Mouse (Mus musculus) MEL (cell line): ENCODE results near the gene Gm7173. TPM values are rescaled to one million over a fixed set of nuclear protein-coding genes. Genes with fewer than 3 reads are reported as not detected.

ENCODE experiments used
- polyA plus RNA-seq, 2 experiments: library from polyadenylated mRNA; stranded (reverse) in 1 of 2; unstranded in 1 of 2; fragments of >175 nt in 1 of 2; fragments of >200 nt in 1 of 2; gene quantifications; 2 replicates each; pipeline versions ENCODE4 v1.2.1 to v1.2.4; 2012; ENCODE audit warnings: low replicate concordance in 2 of 2, low read depth in 1 of 2; ENCODE audit not compliant: insufficient read length in 2 of 2, insufficient read depth in 1 of 2, missing spikeins in 1 of 2
- total RNA-seq: library from RNA; depleted of rRNA; stranded (reverse); fragments of 300-350 nt; gene quantifications from 2 replicates; pipeline ENCODE4 v1.2.3, GENCODE M21; 2012; rRNA removed

Gm7173 gene
- total and polyA plus RNA-seq, 3 experiments, result not detected

Other genes with a start within 250 kb of the Gm7173 start
- gene Mageb16, start 154.2 kb upstream of the Gm7173 start, total RNA-seq, result 0.10 and 0.27 TPM in 2 replicates
- not detected for gene Mageb16, start 154.2 kb upstream of the Gm7173 start, polyA plus RNA-seq